In genomic region chr16:30510504-30511451, GRCm38 (mm10) we compare ENCODE assay signal across 8 mouse cellular contexts. TPM values are rescaled to one million over a fixed set of nuclear protein-coding genes. Genes with fewer than 3 reads are reported as not detected.
DNase-seq lines count a peak whose midpoint lies in the region; ATAC-seq and TF ChIP-seq lines count a peak whose summit lies in the region.

No protein-coding gene starts in this region.

- no peak for TF ChIP-seq CTCF in CH12.LX (conservative IDR thresholded peaks at IDR 0.05 in 1 of 2, IDR thresholded peaks at IDR 0.05 in 1 of 2; ENCODE audit: low read depth in 2 of 2, low read length in 2 of 2)

- H3K4me3 ChIP-seq in CH12.LX (replicated peaks in 1 of 3; ENCODE audit: low read depth in 2 of 3, low read length in 2 of 3, poor library complexity in 1 of 3) = peak overlapping the region; percentile 69 to 98 (median 73)
- peak overlapping the region; percentile 54 for H3K4me3 ChIP-seq in forebrain, embryonic 14.5 days (ENCODE audit: low read depth, low read length)
- H3K4me3 ChIP-seq in neural tube, embryonic 15.5 days (replicated peaks) = peak overlapping the region; percentile 62

- no peak for TF ChIP-seq RAD21 in CH12.LX (IDR thresholded peaks at IDR 0.05; ENCODE audit: low read depth, low read length)

- peak; percentile 92 for DNase-seq in CH12.LX (ENCODE audit: extremely low read depth)
- peak; percentile 91 for DNase-seq in forebrain, embryonic 14.5 days (ENCODE audit: low spot score)
- peak; percentile 90 to 91 for DNase-seq in heart, postnatal 14 days
- DNase-seq in layer of hippocampus, adult 11-12 months (ENCODE audit: low spot score) = peak; percentile 90
- peak; percentile 85 to 88 for DNase-seq in lung, adult 18-20 months
- DNase-seq in testis, postnatal 10 days (ENCODE audit: low spot score) = peak; percentile 94

- no peaks in the 10 kb centered on the region for H3K36me3 ChIP-seq in CH12.LX (replicated peaks in 1 of 2; ENCODE audit: control insufficient read depth in 1 of 2, insufficient read depth in 1 of 2, low read length in 1 of 2)
- peaks cover 20% of the 10 kb centered on the region for H3K36me3 ChIP-seq in forebrain, embryonic 14.5 days (ENCODE audit: control insufficient read depth, insufficient read depth, low read length)
- peaks cover 14% of the 10 kb centered on the region; the same call in 1 of the 2 replicates for H3K36me3 ChIP-seq in neural tube, embryonic 15.5 days

- H3K4me2 ChIP-seq in CH12.LX (ENCODE audit: insufficient read depth, low read depth, poor library complexity, severe bottlenecking) = peak overlapping the region; percentile 93
- H3K4me2 ChIP-seq in forebrain, embryonic 14.5 days (ENCODE audit: low read length) = peak overlapping the region; percentile 63
- peak overlapping the region; percentile 70 for H3K4me2 ChIP-seq in neural tube, embryonic 15.5 days

- no peaks in the 10 kb centered on the region for H3K79me2 ChIP-seq in CH12.LX (replicated peaks; ENCODE audit: control insufficient read depth, extremely low read depth, insufficient read depth, poor library complexity, severe bottlenecking)

- H3K4me1 ChIP-seq in CH12.LX (ENCODE audit: control insufficient read depth in 1 of 2, insufficient read depth in 2 of 2) = peaks cover 5 to 24% of the 10 kb centered on the region in 2 experiments
- H3K4me1 ChIP-seq in forebrain, embryonic 14.5 days (ENCODE audit: control insufficient read depth, insufficient read depth, low read length) = peaks cover 13% of the 10 kb centered on the region; the same call in 1 of the 2 replicates
- peaks cover 35% of the 10 kb centered on the region for H3K4me1 ChIP-seq in neural tube, embryonic 15.5 days

- TF ChIP-seq EP300 in CH12.LX (IDR thresholded peaks at IDR 0.05; ENCODE audit: low read length) = no peak

- intact Hi-C loops in heart, postnatal 14 days (cut with DNase I) = loop anchor here (5.0 kb wide), 1 partner anchor 248 kb away; no protein-coding TSS in a partner anchor

- WGBS in forebrain, embryonic 14.5 days = 4% methylated on average over 44 of the region's 44 CpGs
- 3% methylated on average over 44 of the region's 44 CpGs for WGBS in neural tube, embryonic 15.5 days

- H3K27ac ChIP-seq in CH12.LX (ENCODE audit: insufficient read depth, low read depth) = peak overlapping the region; percentile 40
- peak overlapping the region; percentile 91 for H3K27ac ChIP-seq in forebrain, embryonic 14.5 days (ENCODE audit: low read depth, low read length)
- H3K27ac ChIP-seq in neural tube, embryonic 15.5 days (replicated peaks) = peak overlapping the region; percentile 90

- H3K27me3 ChIP-seq in CH12.LX (replicated peaks) = peaks cover 3% of the 10 kb centered on the region
- no peaks in the 10 kb centered on the region for H3K27me3 ChIP-seq in forebrain, embryonic 14.5 days (replicated peaks; ENCODE audit: control insufficient read depth, insufficient read depth, low read length)
- no peaks in the 10 kb centered on the region for H3K27me3 ChIP-seq in neural tube, embryonic 15.5 days (replicated peaks)

- in situ Hi-C loops in CH12.LX (cut with MboI; ENCODE audit: low pct_ligation_motif_present, low pct_unique_long_range_greater_than_20kb, low sequenced_read_pairs) = loop anchor here (5.0 kb wide), 1 partner anchor 133 kb away; no protein-coding TSS in a partner anchor

- ATAC-seq in cerebellum, adult (ENCODE audit: insufficient number of reproducible peaks, low FRiP score, low TSS enrichment) = peak; percentile 87
- ATAC-seq in forebrain, embryonic 14.5 days = peak; percentile 95
- peak; percentile 91 for ATAC-seq in neural tube, embryonic 15.5 days (ENCODE audit: low FRiP score)

- TF ChIP-seq POLR2A in CH12.LX (IDR thresholded peaks at IDR 0.05; ENCODE audit: low read depth, low read length) = peak; percentile 92

- peaks cover 6% of the 10 kb centered on the region for H3K9me3 ChIP-seq in CH12.LX (replicated peaks; ENCODE audit: low read length)
- H3K9me3 ChIP-seq in forebrain, embryonic 14.5 days (replicated peaks; ENCODE audit: control insufficient read depth, low read length) = no peaks in the 10 kb centered on the region
- no peaks in the 10 kb centered on the region for H3K9me3 ChIP-seq in neural tube, embryonic 15.5 days (replicated peaks)

- peak overlapping the region; percentile 79 for H3K9ac ChIP-seq in CH12.LX (ENCODE audit: insufficient read depth, low read depth)
- H3K9ac ChIP-seq in forebrain, embryonic 14.5 days (ENCODE audit: low read length) = peak overlapping the region; percentile 87
- peak overlapping the region; percentile 74 for H3K9ac ChIP-seq in neural tube, embryonic 15.5 days (replicated peaks)

- dilution Hi-C loops in CH12.LX (cut with MboI; ENCODE audit: extremely low pct_ligation_motif_present, extremely low pct_unique_long_range_greater_than_20kb, low sequenced_read_pairs) = no loop called here

TF ChIP-seq in CH12.LX, 34 proteins besides CTCF, POLR2A, EP300 and RAD21:
- TF ChIP-seq CHD1 (IDR thresholded peaks at IDR 0.05; ENCODE audit: low read depth, low read length) = no peak; the same call in 1 of the 2 replicates
- peak; percentile 40; the same call in 1 of the 2 replicates for TF ChIP-seq BHLHE40 (IDR thresholded peaks at IDR 0.05; ENCODE audit: low read depth, low read length)
- peak; percentile 62 for TF ChIP-seq MXI1 (IDR thresholded peaks at IDR 0.05; ENCODE audit: low read depth, low read length)
- no peak for TF ChIP-seq E2F4 (IDR thresholded peaks at IDR 0.05; ENCODE audit: insufficient replicate concordance, low read depth, low read length)
- no peak for TF ChIP-seq ZC3H11A (IDR thresholded peaks at IDR 0.05; ENCODE audit: low read depth, low read length)
- TF ChIP-seq NRF1 (IDR thresholded peaks at IDR 0.05; ENCODE audit: low read depth, low read length) = peak; percentile 99
- TF ChIP-seq POLR2AphosphoS2 (IDR thresholded peaks at IDR 0.05; ENCODE audit: low read depth, low read length) = peak; percentile 92
- no peak for TF ChIP-seq RCOR1 (conservative IDR thresholded peaks at IDR 0.05; ENCODE audit: low read depth, low read length)
- TF ChIP-seq MAZ (IDR thresholded peaks at IDR 0.05; ENCODE audit: low read depth, low read length) = peak; percentile 73
- TF ChIP-seq HCFC1 (IDR thresholded peaks at IDR 0.05; ENCODE audit: low read depth, low read length) = peak; percentile 74
- TF ChIP-seq ELF1 (IDR thresholded peaks at IDR 0.05; ENCODE audit: low read depth, low read length) = peak; percentile 100
- TF ChIP-seq ETS1 (conservative IDR thresholded peaks at IDR 0.05; ENCODE audit: low read depth, low read length) = 0 out of 2 replicates have a peak, but pooled peaks have one; percentile 6
- TF ChIP-seq GABPA (IDR thresholded peaks at IDR 0.05; ENCODE audit: insufficient replicate concordance, low read depth, low read length) = no peak
- no peak for TF ChIP-seq UBTF (IDR thresholded peaks at IDR 0.05; ENCODE audit: low read depth, low read length)
- TF ChIP-seq SMC3 (IDR thresholded peaks at IDR 0.05; ENCODE audit: low read depth, low read length) = no peak
- TF ChIP-seq USF2 (conservative IDR thresholded peaks at IDR 0.05; ENCODE audit: low read depth, low read length) = no peak
- TF ChIP-seq SIN3A (IDR thresholded peaks at IDR 0.05; ENCODE audit: low read length) = peak; percentile 82
- peak; percentile 93 for TF ChIP-seq TCF12 (IDR thresholded peaks at IDR 0.05; ENCODE audit: low read depth, low read length)
- TF ChIP-seq ZMIZ1 (IDR thresholded peaks at IDR 0.05; ENCODE audit: low read depth, low read length) = peak; percentile 78; the same call in 1 of the 2 replicates
- TF ChIP-seq JUND (conservative IDR thresholded peaks at IDR 0.05; ENCODE audit: low read depth, low read length) = no peak
- no peak; the same call in 1 of the 2 replicates for TF ChIP-seq MEF2A (IDR thresholded peaks at IDR 0.05; ENCODE audit: borderline replicate concordance, low read depth, low read length)
- peak; percentile 87 for TF ChIP-seq CHD2 (IDR thresholded peaks at IDR 0.05; ENCODE audit: low read length)
- peak; percentile 81; the same call in 1 of the 2 replicates for TF ChIP-seq TBP (conservative IDR thresholded peaks at IDR 0.05; ENCODE audit: low read depth, low read length)
- TF ChIP-seq MAFK (IDR thresholded peaks at IDR 0.05; ENCODE audit: insufficient replicate concordance, low read length) = no peak
- no peak for TF ChIP-seq KAT2A (IDR thresholded peaks at IDR 0.05; ENCODE audit: insufficient replicate concordance, low read length)
- TF ChIP-seq USF1 (IDR thresholded peaks at IDR 0.05; ENCODE audit: low read depth, low read length) = no peak
- TF ChIP-seq JUN (IDR thresholded peaks at IDR 0.05; ENCODE audit: insufficient read depth, low read depth, low read length) = no peak
- peak; percentile 93 for TF ChIP-seq NELFE (IDR thresholded peaks at IDR 0.05; ENCODE audit: low read depth, low read length)
- peak; percentile 57; the same call in 1 of the 2 replicates for TF ChIP-seq MAX (IDR thresholded peaks at IDR 0.05; ENCODE audit: low read length)
- TF ChIP-seq ZKSCAN1 (IDR thresholded peaks at IDR 0.05; ENCODE audit: borderline replicate concordance, low read depth, low read length) = no peak
- TF ChIP-seq IRF4 (IDR thresholded peaks at IDR 0.05; ENCODE audit: low read depth, low read length) = peak; percentile 15; the same call in 1 of the 2 replicates
- peak; percentile 91 for TF ChIP-seq MYC (IDR thresholded peaks at IDR 0.05; ENCODE audit: low read depth, low read length)
- TF ChIP-seq ZNF384 (IDR thresholded peaks at IDR 0.05; ENCODE audit: low read depth, low read length) = peak; percentile 65
- TF ChIP-seq PAX5 (IDR thresholded peaks at IDR 0.05; ENCODE audit: low read length) = no peak

RNA-seq across cellular contexts. Expression of gene Tmem44, which starts 39.9 kb away (rescaled TPM):
- total RNA-seq in CH12.LX (2012; rRNA removed) (0.38 and 0.51 TPM in 2 replicates), CH12.LX (2014; rRNA removed) (0.07 and 0.16 TPM in 2 replicates)
- 0.70 and 0.78 TPM in 2 replicates for polyA plus RNA-seq in CH12.LX (2012; ENCODE audit: insufficient read length, low read depth)
- 57.5 and 62.4 TPM in 2 replicates for polyA plus RNA-seq in forebrain, embryonic 14.5 days (2014; fragmentation: Nextera tagmentation; extraction: Ambion mirVana)
- 10 to 100 TPM; 12.9 to 13.9 TPM for total RNA-seq in heart, postnatal 14 days (2021)
- polyA plus RNA-seq in neural tube, embryonic 15.5 days (2015; fragmentation: Nextera tagmentation; extraction: Ambion mirVana) = 57.5 and 64.7 TPM in 2 replicates

Comparison
In these comparisons a context has a peak if more than half of its experiments do, and no peak if none do; other contexts are left out.
1. Peak in every context shown above with its lines: DNase-seq, ATAC-seq, H3K4me3 ChIP-seq and H3K27ac ChIP-seq.
2. H3K27ac ChIP-seq: peak in every context shown above with its lines; median percentile 91 in forebrain, embryonic 14.5 days; 90 in neural tube, embryonic 15.5 days; 40 in CH12.LX.
3. RNA of gene Tmem44, which starts 39.9 kb away (polyA plus RNA-seq): 57.5 to 64.7 TPM in neural tube, embryonic 15.5 days and 57.5 to 62.4 TPM in forebrain, embryonic 14.5 days; 0.70 to 0.78 TPM in CH12.LX; every median in the first group is over 10 times any median in the second.